Mouse (Mus musculus) frontal cortex, postnatal 25 days (tissue): ENCODE measurements at regions not wholly inside any gene's neighbourhood (a gene's known extent, or its start where the extent isn't known, plus 50 kb on each side); places are given as distances from the start of the nearest gene placed in this dataset.
A peak's percentile ranks its signal among the peaks of the same experiment; 100 is the strongest.

Source experiments
- DNase-seq, 2 experiments: peaks; one replicate each; pipeline ENCODE4 v3.0.0; 2022; ENCODE audit warnings: low spot score in 2 of 2

- DNase-seq: peak; percentile 15 to 30
Measured at GRCm38 (mm10) chr2:108289696-108290430, 990.7 kb upstream of the Kif18a start.

GRCm38 (mm10) chr2:108302776-108303175 lies 977.8 kb upstream of the Kif18a start:
- DNase-seq: peak in 1 of 2 experiments; percentile 9
